Mouse (Mus musculus): Measurements from ENCODE around the gene Mxd1.

DNA sequence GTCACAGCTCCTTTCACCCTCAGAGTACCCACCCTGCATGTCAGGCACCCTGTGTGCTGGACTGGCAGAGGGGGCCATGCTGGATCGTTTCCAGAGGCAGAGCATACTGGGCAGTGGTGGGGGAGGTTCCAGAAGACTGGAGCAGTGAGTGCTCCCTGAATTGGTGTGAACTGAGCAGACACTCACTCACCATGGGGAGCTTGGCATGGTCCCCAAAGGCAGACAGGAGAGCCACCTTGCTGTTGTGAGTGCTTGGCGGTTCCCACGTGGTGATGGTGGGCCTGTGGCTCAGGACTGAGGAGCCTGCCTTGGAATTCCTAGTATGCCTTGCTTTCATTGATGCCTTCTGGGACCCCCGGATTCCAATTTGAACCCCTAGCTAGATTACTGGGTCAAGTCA is 45.8 kb downstream of the Mxd1 start:
- TF ChIP-seq USF1 (IDR thresholded peaks at IDR 0.05; ENCODE audit: low read depth, low read length), result no peak
- no peak for TF ChIP-seq GABPA (IDR thresholded peaks at IDR 0.05; ENCODE audit: low read depth, low read length)
- no peak for TF ChIP-seq CTCF (IDR thresholded peaks at IDR 0.05 in 2 of 3, conservative IDR thresholded peaks at IDR 0.05 in 1 of 3; ENCODE audit: control insufficient read depth in 1 of 3, insufficient read depth in 1 of 3, low read depth in 2 of 3, low read length in 3 of 3, poor library complexity in 1 of 3, severe bottlenecking in 1 of 3)
- TF ChIP-seq ZKSCAN1 (IDR thresholded peaks at IDR 0.05; ENCODE audit: low read depth, low read length), result no peak
- no peak for TF ChIP-seq TBP (IDR thresholded peaks at IDR 0.05; ENCODE audit: low read depth, low read length)
